In genomic region chr4:151804208-151804607, GRCm38 (mm10) we compare ENCODE assay signal across 23 mouse cellular contexts. TPM values are rescaled to one million over a fixed set of nuclear protein-coding genes. Genes with fewer than 3 reads are reported as not detected.
DNase-seq lines count a peak whose midpoint lies in the region; ATAC-seq and TF ChIP-seq lines count a peak whose summit lies in the region.
"Had no signal": no experiment of that assay in that cellular context is flagged by ENCODE, and none has a peak within 500 bp of the region (broad histone marks: within the 10 kb centered on the region; RNA-seq: fewer than 3 reads in every experiment).

No protein-coding gene starts in this region.

- H3K9me3 ChIP-seq in heart, embryonic 11.5 days (replicated peaks; ENCODE audit: control insufficient read depth, low read length) = no peaks in the 10 kb centered on the region
- no peaks in the 10 kb centered on the region for H3K9me3 ChIP-seq in heart, embryonic 16.5 days (replicated peaks; ENCODE audit: control insufficient read depth, low read length)
- H3K9me3 ChIP-seq in liver, embryonic 16.5 days (replicated peaks; ENCODE audit: control insufficient read depth, low read length) = no peaks in the 10 kb centered on the region
- H3K9me3 ChIP-seq in liver, postnatal 0 days (ENCODE audit: low read length) = no peaks in the 10 kb centered on the region
- H3K9me3 ChIP-seq: embryonic facial prominence, embryonic 10.5 days; forebrain, embryonic 13.5 days; G1E; hindbrain, embryonic 12.5 days had no signal

- no peak for ATAC-seq in heart, embryonic 11.5 days (replicated peaks; ENCODE audit: insufficient number of reproducible peaks, low FRiP score, low TSS enrichment)
- ATAC-seq in heart, embryonic 16.5 days (replicated peaks; ENCODE audit: extremely low read depth, insufficient read depth, low FRiP score) = no peak
- ATAC-seq in liver, embryonic 16.5 days (ENCODE audit: low read depth) = peak; percentile 67
- no peak for ATAC-seq in liver, postnatal 0 days
- 0 out of 2 replicates have a peak, but pooled peaks have one; percentile 38 for ATAC-seq in megakaryocyte progenitor cell, adult 5-6 weeks (replicated peaks; ENCODE audit: poor library complexity)
- ATAC-seq: CD4-positive, CD25-positive, alpha-beta regulatory T cell, adult 4 months; forebrain, embryonic 13.5 days; forebrain, postnatal 0 days; hindbrain, embryonic 16.5 days; inflammation-experienced regulatory T-cells, adult 6 months had no signal

- intact Hi-C loops in heart, postnatal 14 days (cut with DNase I) = no loop called here

- H3K27ac ChIP-seq in heart, embryonic 11.5 days (ENCODE audit: low read depth, low read length) = peak overlapping the region; percentile 51
- peak overlapping the region; percentile 51; the same call in 1 of the 2 replicates for H3K27ac ChIP-seq in heart, embryonic 16.5 days (ENCODE audit: low read length)
- H3K27ac ChIP-seq in liver, embryonic 16.5 days (ENCODE audit: low read length) = no peak overlapping the region; the same call in 1 of the 2 replicates
- no peak overlapping the region for H3K27ac ChIP-seq in liver, postnatal 0 days (ENCODE audit: low read depth)
- H3K27ac ChIP-seq: embryonic facial prominence, embryonic 10.5 days; forebrain, embryonic 13.5 days; gastrocnemius, adult 2 months; hindbrain, embryonic 12.5 days had no signal

- H3K4me2 ChIP-seq in heart, embryonic 11.5 days = no peak overlapping the region
- H3K4me2 ChIP-seq in heart, embryonic 16.5 days (ENCODE audit: low read depth, low read length) = no peak overlapping the region
- no peak overlapping the region for H3K4me2 ChIP-seq in liver, embryonic 16.5 days (ENCODE audit: low read depth, low read length)
- no peak overlapping the region; the same call in 1 of the 2 replicates for H3K4me2 ChIP-seq in liver, postnatal 0 days (ENCODE audit: low read depth, low read length)
- H3K4me2 ChIP-seq: forebrain, embryonic 13.5 days; hindbrain, embryonic 12.5 days had no signal

- no peak for TF ChIP-seq EP300 in liver, postnatal 0 days (IDR thresholded peaks at IDR 0.05; ENCODE audit: low read depth)

- no peak for TF ChIP-seq CTCF in liver, postnatal 0 days (IDR thresholded peaks at IDR 0.05; ENCODE audit: low read depth)

- 68% methylated on average over 2 of the region's 2 CpGs for WGBS in heart, embryonic 11.5 days (ENCODE audit: insufficient replicate concordance)
- 68% methylated on average over 2 of the region's 2 CpGs for WGBS in heart, embryonic 16.5 days
- 60% methylated on average over 2 of the region's 2 CpGs for WGBS in liver, embryonic 16.5 days (ENCODE audit: insufficient replicate concordance)
- 61% methylated on average over 2 of the region's 2 CpGs for WGBS in liver, postnatal 0 days (ENCODE audit: insufficient replicate concordance)

- H3K9ac ChIP-seq in heart, embryonic 11.5 days (ENCODE audit: low read depth, low read length) = no peak overlapping the region
- no peak overlapping the region for H3K9ac ChIP-seq in heart, embryonic 16.5 days (ENCODE audit: low read length)
- no peak overlapping the region for H3K9ac ChIP-seq in liver, embryonic 16.5 days (ENCODE audit: low read depth, low read length)
- no peak overlapping the region for H3K9ac ChIP-seq in liver, postnatal 0 days (replicated peaks)
- H3K9ac ChIP-seq: forebrain, embryonic 13.5 days; forebrain, postnatal 0 days; hindbrain, embryonic 12.5 days had no signal

- no peaks in the 10 kb centered on the region for H3K27me3 ChIP-seq in heart, embryonic 11.5 days (ENCODE audit: control insufficient read depth, insufficient read depth, low read length)
- H3K27me3 ChIP-seq in heart, embryonic 16.5 days (ENCODE audit: control insufficient read depth, insufficient read depth, low read length) = no peaks in the 10 kb centered on the region
- no peaks in the 10 kb centered on the region for H3K27me3 ChIP-seq in liver, embryonic 16.5 days (ENCODE audit: control insufficient read depth, insufficient read depth, low read depth, low read length)
- no peaks in the 10 kb centered on the region for H3K27me3 ChIP-seq in liver, postnatal 0 days (ENCODE audit: insufficient read depth, low read length)
- H3K27me3 ChIP-seq: forebrain, embryonic 13.5 days; hindbrain, embryonic 12.5 days had no signal

- no peak overlapping the region for H3K4me3 ChIP-seq in heart, embryonic 11.5 days (ENCODE audit: low read depth, low read length)
- H3K4me3 ChIP-seq in heart, embryonic 16.5 days (ENCODE audit: low read length) = no peak overlapping the region
- H3K4me3 ChIP-seq in liver, embryonic 16.5 days (ENCODE audit: low read depth, low read length) = no peak overlapping the region
- H3K4me3 ChIP-seq in liver, postnatal 0 days (ENCODE audit: low read depth, low read length) = no peak overlapping the region
- H3K4me3 ChIP-seq: embryonic facial prominence, embryonic 10.5 days; forebrain, embryonic 13.5 days; gastrocnemius, adult 2 months; hindbrain, embryonic 12.5 days had no signal

- DNase-seq in heart, adult 11 months = no peak
- no peak for DNase-seq in heart, postnatal 14 days
- DNase-seq in liver, postnatal 0 days = no peak
- DNase-seq: adrenal gland, adult 8-10 months; adrenal gland, postnatal 36 days; B cell, adult 2 months; cerebellum, adult 2 months; cerebellum, postnatal 10 days; forebrain, postnatal 0 days; gastrocnemius, adult 2 months; gastrocnemius, postnatal 25 days; heart, postnatal 4 days had no signal

- peaks cover 18% of the 10 kb centered on the region for H3K4me1 ChIP-seq in heart, embryonic 11.5 days (ENCODE audit: control insufficient read depth, insufficient read depth, low read length)
- H3K4me1 ChIP-seq in heart, embryonic 16.5 days (ENCODE audit: control insufficient read depth, insufficient read depth, low read length) = peaks cover 29% of the 10 kb centered on the region
- peaks cover 6% of the 10 kb centered on the region; the same call in 1 of the 2 replicates for H3K4me1 ChIP-seq in liver, embryonic 16.5 days (ENCODE audit: control insufficient read depth, low read depth, low read length)
- peaks cover 37% of the 10 kb centered on the region for H3K4me1 ChIP-seq in liver, postnatal 0 days (ENCODE audit: insufficient read depth)
- H3K4me1 ChIP-seq: hindbrain, embryonic 12.5 days had no signal

- H3K36me3 ChIP-seq in heart, embryonic 11.5 days (ENCODE audit: control insufficient read depth, insufficient read depth, low read length) = no peaks in the 10 kb centered on the region
- no peaks in the 10 kb centered on the region for H3K36me3 ChIP-seq in heart, embryonic 16.5 days (ENCODE audit: control insufficient read depth, insufficient read depth)
- H3K36me3 ChIP-seq in liver, embryonic 16.5 days (ENCODE audit: control insufficient read depth, insufficient read depth) = no peaks in the 10 kb centered on the region
- no peaks in the 10 kb centered on the region for H3K36me3 ChIP-seq in liver, postnatal 0 days (replicated peaks; ENCODE audit: insufficient read depth, low read length)
- H3K36me3 ChIP-seq: embryonic facial prominence, embryonic 10.5 days; hindbrain, embryonic 12.5 days had no signal

RNA-seq across cellular contexts. Expression of gene Camta1, which starts 57.5 kb away (rescaled TPM):
- polyA plus RNA-seq in heart, embryonic 11.5 days (2014; fragmentation: Nextera tagmentation; extraction: Ambion mirVana) = 137 and 138 TPM in 2 replicates
- polyA plus RNA-seq in heart, embryonic 16.5 days (2015; fragmentation: Nextera tagmentation; extraction: Ambion mirVana) = 141 and 142 TPM in 2 replicates
- 100 to 1,000 TPM; 193 to 199 TPM for total RNA-seq in heart, postnatal 14 days (2021)
- 25.3 and 26.8 TPM in 2 replicates for polyA plus RNA-seq in liver, embryonic 16.5 days (2015; fragmentation: Nextera tagmentation; extraction: Ambion mirVana)
- 47.9 and 48.3 TPM in 2 replicates for polyA plus RNA-seq in liver, postnatal 0 days (2015; fragmentation: Nextera tagmentation; extraction: Ambion mirVana)
- total RNA-seq in megakaryocyte progenitor cell, adult 5-6 weeks (2015) = 77.9 and 81.5 TPM in 2 replicates
- total RNA-seq in megakaryocyte progenitor cell, adult 5-6 weeks (2017) = 16.3 and 40.1 TPM in 2 replicates

Comparison
In these comparisons a context has a peak if more than half of its experiments do, and no peak if none do; other contexts are left out.
1. ATAC-seq: peak in liver, embryonic 16.5 days (single experiment) and megakaryocyte progenitor cell, adult 5-6 weeks (single experiment); none in heart, embryonic 11.5 days (single experiment), heart, embryonic 16.5 days (single experiment) and liver, postnatal 0 days (single experiment).
2. H3K27ac ChIP-seq: peak in heart, embryonic 11.5 days (single experiment) and heart, embryonic 16.5 days (single experiment); none in liver, embryonic 16.5 days (single experiment) and liver, postnatal 0 days (single experiment).